In genomic region chr5:74366710-74367101, GRCm38 (mm10) we compare ENCODE assay signal across 17 mouse cellular contexts.
DNase-seq lines count a peak whose midpoint lies in the region; ATAC-seq and TF ChIP-seq lines count a peak whose summit lies in the region.
"Had no signal": no experiment of that assay in that cellular context is flagged by ENCODE, and none has a peak within 500 bp of the region (broad histone marks: within the 10 kb centered on the region; RNA-seq: fewer than 3 reads in every experiment).

No protein-coding gene starts in this region.

- no peaks in the 10 kb centered on the region for H3K9me3 ChIP-seq in hindbrain, embryonic 12.5 days (replicated peaks)
- H3K9me3 ChIP-seq in hindbrain, embryonic 10.5 days = no peaks in the 10 kb centered on the region
- H3K9me3 ChIP-seq: forebrain, embryonic 13.5 days had no signal

- no peak overlapping the region for H3K4me2 ChIP-seq in hindbrain, embryonic 12.5 days (replicated peaks)
- H3K4me2 ChIP-seq: forebrain, embryonic 13.5 days had no signal

- no peak overlapping the region for H3K9ac ChIP-seq in hindbrain, embryonic 12.5 days
- H3K9ac ChIP-seq: forebrain, embryonic 13.5 days had no signal

- no peak overlapping the region for H3K4me3 ChIP-seq in hindbrain, embryonic 12.5 days
- no peak overlapping the region for H3K4me3 ChIP-seq in hindbrain, embryonic 10.5 days
- H3K4me3 ChIP-seq in thymus, adult 2 months (ENCODE audit: control insufficient read depth, insufficient read depth, low read length) = no peak overlapping the region
- H3K4me3 ChIP-seq: forebrain, embryonic 13.5 days had no signal

- H3K27me3 ChIP-seq in hindbrain, embryonic 12.5 days = 0 out of 2 replicates have a peak, but pooled peaks cover 2% of the 10 kb centered on the region
- H3K27me3 ChIP-seq in hindbrain, embryonic 10.5 days (ENCODE audit: insufficient read depth, poor library complexity, severe bottlenecking) = no peaks in the 10 kb centered on the region
- H3K27me3 ChIP-seq in thymus, adult 2 months (ENCODE audit: control insufficient read depth, insufficient read depth, low read length) = no peaks in the 10 kb centered on the region
- H3K27me3 ChIP-seq: forebrain, embryonic 13.5 days had no signal

- peaks cover 22% of the 10 kb centered on the region for H3K4me1 ChIP-seq in hindbrain, embryonic 12.5 days
- peaks cover 21% of the 10 kb centered on the region for H3K4me1 ChIP-seq in hindbrain, embryonic 10.5 days (replicated peaks)
- peaks cover 6% of the 10 kb centered on the region; the same call in 1 of the 2 replicates for H3K4me1 ChIP-seq in thymus, adult 2 months (replicated peaks; ENCODE audit: control insufficient read depth, insufficient read depth, low read length)

- no peak for TF ChIP-seq POLR2A in thymus, adult 2 months (IDR thresholded peaks at IDR 0.05; ENCODE audit: control insufficient read depth, extremely low read depth, insufficient read depth, low read length, poor library complexity)

- H3K36me3 ChIP-seq in hindbrain, embryonic 12.5 days = no peaks in the 10 kb centered on the region
- H3K36me3 ChIP-seq in hindbrain, embryonic 10.5 days = no peaks in the 10 kb centered on the region
- H3K36me3 ChIP-seq in thymus, adult 2 months (ENCODE audit: control insufficient read depth, insufficient read depth, low read length) = no peaks in the 10 kb centered on the region

- 0 out of 2 replicates have a peak, but pooled peaks have one; percentile 43 for ATAC-seq in hindbrain, embryonic 12.5 days (ENCODE audit: low FRiP score)
- ATAC-seq: forebrain, embryonic 13.5 days; midbrain, embryonic 16.5 days had no signal

- 62% methylated on average over 9 of the region's 9 CpGs for WGBS in hindbrain, embryonic 12.5 days
- WGBS in hindbrain, embryonic 10.5 days = 82% methylated on average over 9 of the region's 9 CpGs
- 4% methylated on average over 9 of the region's 9 CpGs for WGBS in thymus, adult 2 months

- no peak for TF ChIP-seq CTCF in thymus, adult 2 months (IDR thresholded peaks at IDR 0.05; ENCODE audit: borderline replicate concordance, control insufficient read depth, extremely low read depth, insufficient read depth, low read length, poor library complexity)

- DNase-seq in hindbrain, embryonic 10.5 days (ENCODE audit: low spot score) = no peak
- peak; percentile 24 to 42 for DNase-seq in CD8-positive naive resting alpha-beta T cell, adult 2 months (ENCODE audit: low read depth in 2 of 2, low spot score in 2 of 2)
- DNase-seq in mesoderm, embryonic 11.5 days (ENCODE audit: low read depth, low spot score) = peak; percentile 38
- peak; percentile 69 for DNase-seq in thymus, adult 2 months
- no peak for DNase-seq in adrenal gland, adult (ENCODE audit: inconsistent age in 2 of 2, low spot score in 1 of 2)
- no peak for DNase-seq in MN1 (ENCODE audit: low spot score)
- DNase-seq in cerebellum, adult 9-11 months = no peak
- DNase-seq: adrenal gland, postnatal 36 days; cerebellum, adult 9-10 months; layer of hippocampus, adult 9-11 months; lung, adult 2 months; lung, postnatal 4 days; right cerebral cortex, postnatal 25 days had no signal

- peak overlapping the region; percentile 57; the same call in 1 of the 2 replicates for H3K27ac ChIP-seq in hindbrain, embryonic 12.5 days
- H3K27ac ChIP-seq in hindbrain, embryonic 10.5 days = no peak overlapping the region
- no peak overlapping the region for H3K27ac ChIP-seq in thymus, adult 2 months (ENCODE audit: control insufficient read depth, insufficient read depth, low read length)
- H3K27ac ChIP-seq: forebrain, embryonic 13.5 days; kidney, postnatal 0 days had no signal

Comparison
In these comparisons a context has a peak if more than half of its experiments do, and no peak if none do; other contexts are left out.
1. DNase-seq: peak in CD8-positive naive resting alpha-beta T cell, adult 2 months (2 of 2), mesoderm, embryonic 11.5 days (single experiment) and thymus, adult 2 months (single experiment); none in hindbrain, embryonic 10.5 days (single experiment), adrenal gland, adult (0 of 2), MN1 (single experiment) and cerebellum, adult 9-11 months (single experiment).